Mouse (Mus musculus): ENCODE data around the gene Zfp398. TPM values are rescaled to one million over a fixed set of nuclear protein-coding genes. Genes with fewer than 3 reads are reported as not detected.

Gene Zfp398
- polyA plus RNA-seq, 1 experiment from 2014 or later, result 9.3 TPM

DNA sequence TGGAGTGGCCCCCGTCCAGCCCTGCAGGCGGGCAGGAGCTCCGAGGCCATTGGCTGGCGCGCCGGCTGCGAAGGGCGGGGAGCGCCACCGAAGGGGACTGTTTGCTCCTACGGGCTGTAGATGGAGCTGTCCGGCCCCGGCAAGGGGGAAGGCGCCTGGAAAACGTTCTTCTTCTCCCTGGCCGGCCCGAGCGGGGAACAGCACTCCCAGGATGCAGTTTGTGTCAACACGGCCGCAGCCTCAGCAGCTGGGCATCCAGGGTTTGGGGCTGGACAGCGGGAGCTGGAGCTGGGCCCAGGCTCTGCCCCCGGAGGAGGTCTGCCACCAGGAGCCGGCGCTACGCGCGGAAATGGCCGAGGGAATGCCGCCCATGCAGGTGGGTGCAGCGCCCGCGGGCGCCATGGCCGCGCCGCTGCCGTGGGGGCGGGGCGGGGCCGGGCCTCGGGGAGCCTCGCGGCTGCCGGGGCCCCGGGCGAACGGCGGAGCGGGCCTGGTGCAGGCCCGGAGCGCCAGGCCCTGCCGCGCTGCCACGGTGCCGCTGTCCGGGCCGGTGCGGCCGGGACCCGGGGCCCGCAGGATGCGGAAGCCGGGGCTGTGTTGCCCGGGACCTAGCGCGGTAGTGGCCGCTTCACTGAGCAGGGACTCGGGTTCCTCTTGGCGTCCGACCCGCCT lies 42.1 kb downstream of the Zfp398 start:
- under 1% methylated on average over 71 of the region's 71 CpGs for WGBS
- peak overlapping the region; percentile 91 for H3K9ac ChIP-seq
- peak overlapping the region; percentile 77 for H3K4me2 ChIP-seq
- H3K27me3 ChIP-seq, result no peaks in the 10 kb centered on the region
- H3K4me3 ChIP-seq, result peak overlapping the region; percentile 96
- peaks cover 19% of the 10 kb centered on the region for H3K4me1 ChIP-seq
- ATAC-seq (ENCODE audit: borderline replicate concordance, extremely low read depth, low FRiP score, low TSS enrichment), result peak; percentile 96
- no peaks in the 10 kb centered on the region for H3K9me3 ChIP-seq
- H3K27ac ChIP-seq, result peak overlapping the region; percentile 99
- H3K36me3 ChIP-seq, result peaks cover 28% of the 10 kb centered on the region

DNA sequence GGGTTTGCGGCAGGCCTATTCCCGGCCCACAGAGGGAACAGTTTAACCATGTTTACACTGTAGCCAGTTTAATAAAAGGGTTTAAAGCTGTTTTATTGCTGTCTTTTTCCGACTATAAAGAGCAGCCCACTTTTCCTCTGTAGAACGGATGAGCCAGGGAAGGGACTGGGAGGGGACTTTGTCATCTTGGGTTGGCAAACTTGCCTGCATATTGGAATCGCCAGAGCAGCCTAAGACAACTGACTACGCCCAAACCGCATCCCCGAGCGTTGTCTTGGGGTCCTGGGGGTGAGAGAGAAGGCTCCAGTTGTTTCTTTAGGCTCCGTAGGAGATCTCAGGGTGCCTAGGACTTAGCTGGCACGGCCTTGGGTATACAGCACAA lies 42.7 kb downstream of the Zfp398 start:
- Histone ChIP-seq H3K4me1 (peaks cover 19% of the 10 kb centered on the region), H3K9ac (peak overlapping the region; percentile 91), H3K27me3 (no peaks in the 10 kb centered on the region), H3K9me3 (no peaks in the 10 kb centered on the region), H3K4me2 (peak overlapping the region; percentile 77), H3K4me3 (peak overlapping the region; percentile 96), H3K36me3 (peaks cover 33% of the 10 kb centered on the region), H3K27ac (peak overlapping the region; percentile 99)
- 0% methylated on average over 11 of the region's 11 CpGs for WGBS
- no peak for ATAC-seq (ENCODE audit: borderline replicate concordance, extremely low read depth, low FRiP score, low TSS enrichment)

DNA sequence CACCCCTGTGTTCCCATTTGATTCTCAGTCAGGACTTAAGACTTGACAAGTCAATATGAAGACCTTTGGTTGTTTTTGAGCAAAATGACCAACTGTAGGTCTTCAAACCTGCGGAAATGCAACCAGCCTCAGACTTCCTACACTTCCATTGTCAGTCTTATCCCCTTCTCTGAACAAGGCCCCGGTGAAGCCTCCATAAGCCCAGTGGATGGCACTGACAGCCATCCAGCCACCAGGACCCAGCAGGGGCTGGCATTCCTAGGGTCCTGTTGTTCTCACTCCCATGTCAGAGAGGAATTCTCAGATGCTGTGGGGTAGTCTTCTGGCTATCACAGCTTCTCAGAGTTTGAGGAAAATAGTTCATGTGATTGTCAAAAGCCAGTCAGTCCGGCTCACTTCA lies 43.1 kb downstream of the Zfp398 start:
- WGBS, result 30% methylated on average over 3 of the region's 3 CpGs
- no peak for ATAC-seq (ENCODE audit: borderline replicate concordance, extremely low read depth, low FRiP score, low TSS enrichment)
- no peaks in the 10 kb centered on the region for H3K9me3 ChIP-seq
- H3K4me3 ChIP-seq, result peak overlapping the region; percentile 96
- H3K9ac ChIP-seq, result peak overlapping the region; percentile 91
- peaks cover 19% of the 10 kb centered on the region for H3K4me1 ChIP-seq
- H3K36me3 ChIP-seq, result peaks cover 38% of the 10 kb centered on the region
- H3K27me3 ChIP-seq, result no peaks in the 10 kb centered on the region
- peak overlapping the region; percentile 77 for H3K4me2 ChIP-seq
- peak overlapping the region; percentile 99 for H3K27ac ChIP-seq

DNA sequence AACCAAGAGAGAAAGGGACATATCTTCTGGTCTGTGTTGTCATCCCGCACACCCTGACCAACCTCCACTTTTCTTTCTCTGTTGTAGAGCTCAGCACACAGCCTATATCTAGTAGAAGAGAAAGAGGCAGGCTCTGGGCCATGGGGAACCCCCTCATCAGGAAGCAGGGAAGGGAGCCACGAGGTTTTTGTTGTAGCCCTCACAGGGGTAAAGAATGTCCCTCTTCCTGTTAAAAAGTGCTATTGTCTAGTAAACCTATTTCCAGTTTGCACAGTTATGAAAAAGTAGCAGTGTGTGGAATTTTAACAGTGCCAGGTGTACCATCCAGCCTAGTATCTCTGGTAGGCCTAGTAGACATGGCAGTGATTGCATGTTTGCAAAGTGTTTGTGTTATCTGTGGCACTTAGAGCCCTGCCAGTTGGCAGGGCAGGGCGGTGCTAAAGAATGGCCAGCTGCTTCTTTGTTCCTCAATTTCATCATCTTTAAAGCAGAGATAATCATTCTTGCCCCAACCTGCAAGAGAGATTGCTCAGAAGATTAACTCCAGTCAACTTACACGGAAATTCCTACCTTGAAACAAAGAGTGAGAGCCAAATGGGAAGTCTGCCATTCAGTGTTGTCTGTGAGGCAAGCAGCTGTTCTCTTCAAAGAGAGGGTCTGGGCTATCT lies 43.7 kb downstream of the Zfp398 start:
- peaks cover 43% of the 10 kb centered on the region for H3K36me3 ChIP-seq
- H3K4me2 ChIP-seq, result peak overlapping the region; percentile 77
- peak overlapping the region; percentile 96 for H3K4me3 ChIP-seq
- 56% methylated on average over 4 of the region's 4 CpGs for WGBS
- H3K4me1 ChIP-seq, result peaks cover 19% of the 10 kb centered on the region
- H3K9ac ChIP-seq, result peak overlapping the region; percentile 91
- ATAC-seq (ENCODE audit: borderline replicate concordance, extremely low read depth, low FRiP score, low TSS enrichment), result no peak
- no peaks in the 10 kb centered on the region for H3K9me3 ChIP-seq
- no peak overlapping the region for H3K27ac ChIP-seq
- H3K27me3 ChIP-seq, result no peaks in the 10 kb centered on the region

DNA sequence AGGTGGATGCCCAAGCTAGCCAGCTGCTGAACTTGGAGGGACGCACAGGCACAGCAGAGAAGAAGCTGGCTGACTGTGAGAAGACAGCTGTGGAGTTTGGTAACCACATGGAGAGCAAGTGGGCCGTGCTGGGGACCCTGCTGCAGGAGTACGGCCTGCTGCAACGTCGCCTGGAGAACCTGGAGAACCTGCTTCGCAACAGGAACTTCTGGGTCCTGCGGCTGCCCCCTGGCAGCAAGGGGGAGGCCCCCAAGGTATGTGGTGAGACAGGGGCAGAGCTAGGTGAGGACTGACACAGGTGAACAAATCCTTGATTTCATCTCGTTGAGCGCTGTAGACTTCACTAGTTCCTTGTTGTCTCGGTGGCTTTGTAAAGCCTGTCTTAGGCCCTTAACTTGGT lies 44.7 kb downstream of the Zfp398 start:
- Histone ChIP-seq H3K9ac (no peak overlapping the region), H3K27ac (no peak overlapping the region), H3K27me3 (no peaks in the 10 kb centered on the region), H3K4me3 (no peak overlapping the region), H3K4me2 (no peak overlapping the region), H3K4me1 (peaks cover 19% of the 10 kb centered on the region), H3K9me3 (no peaks in the 10 kb centered on the region), H3K36me3 (peaks cover 52% of the 10 kb centered on the region)
- ATAC-seq (ENCODE audit: borderline replicate concordance, extremely low read depth, low FRiP score, low TSS enrichment), result no peak
- WGBS, result 83% methylated on average over 10 of the region's 10 CpGs

DNA sequence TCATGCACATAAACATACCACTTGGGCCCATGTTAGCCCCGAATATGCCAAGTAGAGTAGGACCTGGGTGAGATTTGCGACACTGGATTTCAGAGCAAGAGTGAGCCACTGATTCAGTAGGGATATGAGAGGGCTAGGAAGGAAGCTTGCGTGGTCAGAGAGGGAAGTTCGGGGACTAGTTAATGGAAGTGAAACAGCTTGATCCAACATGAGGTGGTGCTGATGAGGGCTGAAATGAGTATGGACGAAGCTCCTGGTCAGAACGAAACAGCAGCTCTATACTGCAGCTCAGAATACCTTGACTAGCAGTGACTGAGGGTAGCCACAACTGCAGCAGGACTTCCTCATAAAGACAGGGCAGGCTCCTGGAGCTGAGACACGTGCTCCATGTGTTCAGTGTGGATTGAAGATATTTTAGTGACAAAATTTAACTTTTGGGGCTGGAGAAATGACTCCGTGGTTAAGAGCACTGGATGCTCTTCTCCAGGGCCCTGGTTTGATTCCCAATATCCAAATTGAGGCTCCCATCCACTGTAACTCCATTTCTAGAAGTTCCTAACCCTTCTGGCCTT lies 53.4 kb downstream of the Zfp398 start:
- Histone ChIP-seq H3K27ac (no peak overlapping the region), H3K4me2 (no peak overlapping the region), H3K36me3 (peaks cover 69% of the 10 kb centered on the region), H3K9me3 (no peaks in the 10 kb centered on the region), H3K27me3 (no peaks in the 10 kb centered on the region), H3K4me3 (no peak overlapping the region), H3K4me1 (no peaks in the 10 kb centered on the region), H3K9ac (no peak overlapping the region)
- 87% methylated on average over 8 of the region's 8 CpGs for WGBS
- ATAC-seq (ENCODE audit: borderline replicate concordance, extremely low read depth, low FRiP score, low TSS enrichment), result no peak

DNA sequence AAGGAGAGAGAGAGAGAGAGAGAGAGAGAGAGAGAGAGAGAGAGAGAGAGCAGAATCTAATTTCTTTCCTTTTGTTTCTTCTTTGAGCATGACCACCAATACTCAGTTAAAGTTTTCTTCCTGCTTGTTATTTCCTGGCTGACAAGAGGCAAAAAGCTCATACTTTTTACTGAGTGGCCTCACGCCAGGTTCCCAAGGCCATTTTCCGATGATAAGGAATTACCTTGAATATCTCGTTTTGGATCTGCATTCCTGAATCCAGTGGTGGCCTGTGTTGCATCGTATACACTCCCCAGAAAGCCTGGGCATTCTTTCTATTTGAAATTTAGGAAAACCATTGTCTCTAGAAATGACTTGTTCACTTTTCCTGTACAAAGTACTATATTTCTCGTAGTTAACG lies 64.0 kb downstream of the Zfp398 start:
- Histone ChIP-seq H3K4me3 (no peak overlapping the region), H3K27ac (no peak overlapping the region), H3K9me3 (0 out of 2 replicates have a peak, but pooled peaks cover under 1% of the 10 kb centered on the region), H3K27me3 (no peaks in the 10 kb centered on the region), H3K36me3 (peaks cover 69% of the 10 kb centered on the region), H3K9ac (no peak overlapping the region), H3K4me1 (no peaks in the 10 kb centered on the region), H3K4me2 (no peak overlapping the region)
- no peak for ATAC-seq (ENCODE audit: borderline replicate concordance, extremely low read depth, low FRiP score, low TSS enrichment)
- WGBS, result 90% methylated on average over 6 of the region's 6 CpGs

DNA sequence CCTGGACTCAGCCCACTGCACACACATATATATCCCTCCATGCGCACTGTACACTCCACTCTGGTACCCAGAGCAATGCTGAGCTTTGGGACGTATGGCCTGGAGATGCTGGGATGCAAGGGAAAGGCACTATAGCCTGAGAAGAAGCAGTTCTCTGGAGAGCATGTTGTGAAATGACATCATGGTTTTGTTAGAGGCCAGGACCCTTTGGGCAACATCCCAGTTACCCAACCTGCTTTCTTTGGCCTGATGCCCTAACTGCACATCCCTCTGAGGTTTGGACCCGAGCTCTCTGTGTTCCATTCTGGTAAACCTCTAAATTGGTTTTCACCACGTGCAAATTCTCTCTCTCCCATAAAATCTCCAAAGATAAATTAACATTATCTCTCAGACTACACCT lies 68.1 kb downstream of the Zfp398 start:
- H3K27me3 ChIP-seq, result no peaks in the 10 kb centered on the region
- H3K36me3 ChIP-seq, result peaks cover 95% of the 10 kb centered on the region
- no peak overlapping the region for H3K9ac ChIP-seq
- 0 out of 2 replicates have a peak, but pooled peaks cover 3% of the 10 kb centered on the region for H3K9me3 ChIP-seq
- no peak overlapping the region for H3K4me3 ChIP-seq
- H3K27ac ChIP-seq, result no peak overlapping the region
- no peak overlapping the region for H3K4me2 ChIP-seq
- no peaks in the 10 kb centered on the region for H3K4me1 ChIP-seq
- 80% methylated on average over 4 of the region's 4 CpGs for WGBS
- ATAC-seq (ENCODE audit: borderline replicate concordance, extremely low read depth, low FRiP score, low TSS enrichment), result no peak

DNA sequence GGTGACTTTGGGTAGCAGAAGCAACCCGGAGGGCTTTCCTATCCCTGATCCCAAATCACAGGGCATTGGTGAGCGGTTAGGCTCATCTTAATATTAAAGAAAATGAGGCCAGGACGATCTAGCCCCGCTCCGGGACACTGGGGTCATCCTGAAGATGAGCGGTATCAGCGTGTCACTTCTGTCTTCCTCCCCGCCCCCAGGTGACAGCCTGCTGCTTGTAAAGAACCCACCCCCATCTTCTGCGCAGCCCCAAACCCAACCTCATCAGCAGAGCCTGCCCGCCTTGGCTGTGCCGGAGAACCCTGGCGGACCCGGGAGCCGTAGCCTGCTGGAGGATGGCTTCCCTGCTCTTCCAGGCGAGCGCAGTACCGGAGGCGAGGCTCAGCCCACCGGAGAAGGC lies 68.9 kb downstream of the Zfp398 start:
- H3K27me3 ChIP-seq, result no peaks in the 10 kb centered on the region
- WGBS, result 69% methylated on average over 19 of the region's 19 CpGs
- H3K27ac ChIP-seq, result no peak overlapping the region
- H3K36me3 ChIP-seq, result peaks cover 88% of the 10 kb centered on the region
- H3K9ac ChIP-seq, result no peak overlapping the region
- no peaks in the 10 kb centered on the region for H3K4me1 ChIP-seq
- 0 out of 2 replicates have a peak, but pooled peaks cover 3% of the 10 kb centered on the region for H3K9me3 ChIP-seq
- no peak overlapping the region for H3K4me2 ChIP-seq
- no peak for ATAC-seq (ENCODE audit: borderline replicate concordance, extremely low read depth, low FRiP score, low TSS enrichment)
- no peak overlapping the region for H3K4me3 ChIP-seq

DNA sequence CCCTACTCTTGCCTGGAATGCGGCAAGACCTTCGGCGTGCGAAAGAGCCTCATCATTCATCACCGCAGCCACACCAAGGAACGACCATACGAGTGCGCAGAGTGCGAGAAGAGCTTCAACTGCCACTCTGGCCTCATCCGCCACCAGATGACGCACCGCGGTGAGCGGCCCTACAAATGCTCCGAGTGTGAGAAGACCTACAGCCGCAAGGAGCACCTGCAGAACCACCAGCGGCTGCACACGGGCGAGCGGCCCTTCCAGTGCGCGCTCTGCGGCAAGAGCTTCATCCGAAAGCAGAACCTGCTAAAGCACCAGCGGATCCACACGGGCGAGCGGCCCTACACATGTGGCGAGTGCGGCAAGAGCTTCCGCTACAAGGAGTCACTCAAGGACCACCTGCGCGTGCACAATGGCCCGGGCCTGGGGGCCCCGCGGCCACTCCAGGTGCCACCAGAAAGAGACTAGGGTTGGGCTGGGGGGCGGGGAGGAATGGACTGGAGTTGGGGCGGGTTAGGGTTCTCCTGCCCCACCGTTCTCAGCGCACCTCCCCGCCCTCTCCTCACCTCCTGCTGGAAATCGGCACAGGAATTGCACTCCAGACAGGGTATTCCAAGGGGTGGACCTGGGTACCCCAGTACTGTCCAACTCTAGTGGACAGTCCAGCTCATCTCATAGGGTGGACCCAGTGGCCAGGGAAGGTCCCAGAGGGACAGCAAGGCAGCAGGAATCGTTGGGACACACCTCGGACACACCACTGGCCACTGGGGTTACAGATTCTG lies 69.6 kb downstream of the Zfp398 start:
- WGBS, result 73% methylated on average over 44 of the region's 44 CpGs
- ATAC-seq (ENCODE audit: borderline replicate concordance, extremely low read depth, low FRiP score, low TSS enrichment), result peak; percentile 19; the same call in 1 of the 2 replicates

DNA sequence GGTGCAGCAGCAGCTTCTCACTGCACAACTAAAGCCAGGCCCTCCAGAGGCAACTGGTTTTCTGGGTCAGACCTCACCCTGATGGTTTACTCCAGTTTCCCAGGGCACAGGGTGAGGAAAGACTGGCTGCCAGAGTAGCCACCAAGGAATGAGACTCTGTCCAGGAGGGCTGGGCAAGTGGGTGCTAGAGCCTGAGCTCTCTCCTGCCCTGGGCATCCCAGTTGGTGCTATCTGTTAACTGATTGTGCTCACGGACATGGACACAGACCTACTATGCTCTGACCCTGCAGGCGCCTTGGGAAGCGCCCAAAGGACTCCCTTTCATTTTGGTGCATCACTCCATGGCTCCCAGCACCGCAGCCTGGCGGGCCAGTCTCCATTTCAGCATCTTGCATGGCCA lies 70.9 kb downstream of the Zfp398 start:
- no peak overlapping the region for H3K27ac ChIP-seq
- peaks cover 68% of the 10 kb centered on the region for H3K36me3 ChIP-seq
- H3K9ac ChIP-seq, result no peak overlapping the region
- 93% methylated on average over 5 of the region's 5 CpGs for WGBS
- H3K4me3 ChIP-seq, result no peak overlapping the region
- 0 out of 2 replicates have a peak, but pooled peaks cover 3% of the 10 kb centered on the region for H3K9me3 ChIP-seq
- no peak for ATAC-seq (ENCODE audit: borderline replicate concordance, extremely low read depth, low FRiP score, low TSS enrichment)
- H3K27me3 ChIP-seq, result no peaks in the 10 kb centered on the region
- H3K4me1 ChIP-seq, result no peaks in the 10 kb centered on the region
- H3K4me2 ChIP-seq, result no peak overlapping the region

More for the DNA sequence above, 69.6 kb downstream of the Zfp398 start:
- H3K9ac ChIP-seq, result no peak overlapping the region
- no peak overlapping the region for H3K27ac ChIP-seq
- no peak overlapping the region for H3K4me2 ChIP-seq
- no peaks in the 10 kb centered on the region for H3K4me1 ChIP-seq
- H3K27me3 ChIP-seq, result no peaks in the 10 kb centered on the region
- H3K9me3 ChIP-seq, result 0 out of 2 replicates have a peak, but pooled peaks cover 3% of the 10 kb centered on the region
- H3K4me3 ChIP-seq, result no peak overlapping the region
- H3K36me3 ChIP-seq, result peaks cover 80% of the 10 kb centered on the region

Data from lung, embryonic 15.5 days (tissue).